Mouse (Mus musculus) liver, embryonic 15.5 days (tissue): ENCODE results near the gene Hist2h3b. TPM values are rescaled to one million over a fixed set of nuclear protein-coding genes. Genes with fewer than 3 reads are reported as not detected.
"Not testable (repeated sequence)": the region's sequence is repeated elsewhere in the genome, so short reads cannot be mapped to it uniquely, and the experiment has no call there.

Source experiments
- ATAC-seq: fragments of 200-750 bp; cut with Nextera tagmentation; 2 replicates; pipeline ENCODE4 v1.8.0; 2017; ENCODE audit warnings: moderate number of reproducible peaks, mild to moderate bottlenecking, moderate library complexity; ENCODE audit not compliant: insufficient read depth
- H3K27ac ChIP-seq: fragments of 300-500 bp; sonication (generic); replicated peaks from 2 replicates; pipeline ENCODE4 v1.5.1; 2015; ENCODE audit warnings: mild to moderate bottlenecking, inconsistent platforms
- H3K27me3 ChIP-seq: fragments of 300-500 bp; sonication (generic); 2 replicates; pipeline ENCODE4 v1.6.1; 2015; ENCODE audit warnings: mild to moderate bottlenecking, inconsistent platforms
- H3K36me3 ChIP-seq: fragments of 300-500 bp; sonication (generic); replicated peaks from 2 replicates; pipeline ENCODE4 v1.6.1; 2015; ENCODE audit warnings: moderate library complexity, mild to moderate bottlenecking, inconsistent platforms
- H3K4me1 ChIP-seq: fragments of 300-500 bp; sonication (generic); replicated peaks from 2 replicates; pipeline ENCODE4 v1.6.1; 2015; ENCODE audit warnings: inconsistent platforms
- H3K4me2 ChIP-seq: fragments of 300-500 bp; sonication (generic); 2 replicates; pipeline ENCODE4 v1.6.1; 2015; ENCODE audit warnings: moderate library complexity, mild to moderate bottlenecking, inconsistent platforms
- H3K4me3 ChIP-seq: fragments of 300-500 bp; sonication (generic); replicated peaks from 2 replicates; pipeline ENCODE4 v1.5.1; 2015; ENCODE audit warnings: mild to moderate bottlenecking, inconsistent platforms
- H3K9ac ChIP-seq: fragments of 300-500 bp; sonication (generic); 2 replicates; pipeline ENCODE4 v1.6.1; 2015; ENCODE audit warnings: moderate library complexity, mild to moderate bottlenecking, inconsistent platforms
- H3K9me3 ChIP-seq: fragments of 300-500 bp; sonication (generic); replicated peaks from 2 replicates; pipeline ENCODE4 v1.6.1; 2016; ENCODE audit warnings: inconsistent platforms
- WGBS: fragments of 180-500 bp; shearing (Covaris S2); methylation state at CpG from one replicate; pipeline ENCODE4 v1.1.7; 2015; ENCODE audit warnings: mixed read lengths; ENCODE audit not compliant: insufficient replicate concordance; 5-methylcytosine and 5-hydroxymethylcytosine counted together
- polyA plus RNA-seq: library from polyadenylated mRNA; unstranded; fragments of >200 nt; fragmentation: Nextera tagmentation; extraction: Ambion mirVana; gene quantifications from 2 replicates; pipeline ENCODE4 v1.2.1, GENCODE M21; 2015

Hist2h3b gene
- polyA plus RNA-seq, 1 experiment from 2014 or later = 99.7 TPM

DNA sequence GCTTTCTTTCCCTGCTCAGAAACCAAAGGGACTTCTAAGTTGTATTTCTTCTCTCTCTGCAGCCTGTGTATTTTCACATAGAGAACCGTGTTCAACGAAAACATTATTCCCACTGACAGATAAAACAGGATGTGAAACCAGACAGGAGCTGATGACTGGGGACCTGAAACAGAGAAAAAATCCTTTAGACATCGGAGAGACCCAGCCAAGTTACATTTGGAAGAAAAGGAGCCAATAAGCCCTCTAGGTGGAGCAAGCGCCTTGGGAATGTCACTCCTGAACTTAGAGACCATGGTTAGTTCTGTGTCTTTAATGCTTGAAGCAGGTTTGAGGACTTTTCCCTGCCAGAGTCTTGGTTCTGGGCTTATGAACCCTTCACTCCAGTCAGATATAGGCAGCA is 16.0 kb downstream of the Hist2h3b start:
- 14% methylated on average over 4 of the region's 4 CpGs for WGBS
- no peak overlapping the region for H3K9ac ChIP-seq
- no peaks in the 10 kb centered on the region for H3K4me1 ChIP-seq
- ATAC-seq = no peak
- H3K36me3 ChIP-seq = no peaks in the 10 kb centered on the region
- H3K4me2 ChIP-seq = no peak overlapping the region
- H3K4me3 ChIP-seq = no peak overlapping the region
- H3K27ac ChIP-seq = no peak overlapping the region
- no peaks in the 10 kb centered on the region for H3K9me3 ChIP-seq
- peaks cover 49% of the 10 kb centered on the region for H3K27me3 ChIP-seq

DNA sequence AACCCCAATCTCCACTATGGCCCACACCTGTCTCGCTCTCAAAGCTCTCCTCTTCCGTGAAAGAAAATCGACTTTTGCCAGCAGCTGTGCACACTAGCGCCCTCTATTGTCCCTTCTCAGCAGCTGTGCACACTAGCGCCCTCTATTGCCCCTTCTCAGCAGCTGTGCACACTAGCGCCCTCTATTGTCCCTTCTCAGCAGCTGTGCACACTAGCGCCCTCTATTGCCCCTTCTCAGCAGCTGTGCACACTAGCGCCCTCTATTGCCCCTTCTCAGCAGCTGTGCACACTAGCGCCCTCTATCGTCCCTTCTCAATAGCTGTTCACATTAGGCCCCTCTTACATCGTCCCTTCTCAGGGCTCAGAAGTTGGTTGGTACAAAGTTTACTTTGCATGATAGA is 18.9 kb downstream of the Hist2h3b start:
- H3K9ac ChIP-seq = not testable (repeated sequence)

DNA sequence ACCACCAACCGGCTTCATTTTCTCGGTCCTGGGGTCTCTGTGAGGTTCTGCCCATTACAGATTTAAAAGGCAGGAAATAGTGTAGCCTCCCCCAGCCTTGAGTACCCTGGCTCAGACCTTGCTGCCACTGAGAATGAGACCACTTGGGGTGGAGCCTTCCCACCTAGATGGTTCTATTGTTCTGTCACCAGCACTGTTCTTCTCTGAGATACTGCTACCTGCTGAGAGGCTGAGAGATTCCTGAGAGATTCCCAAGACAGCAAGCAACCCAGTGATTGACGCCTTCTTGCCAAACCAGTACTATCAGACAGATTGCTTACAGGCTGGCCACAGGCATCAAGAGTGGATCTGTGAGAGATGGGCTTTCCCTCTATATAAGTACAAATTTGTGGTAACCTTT is 20.7 kb downstream of the Hist2h3b start:
- peaks cover 15% of the 10 kb centered on the region for H3K27me3 ChIP-seq
- H3K4me1 ChIP-seq = no peaks in the 10 kb centered on the region
- H3K36me3 ChIP-seq = no peaks in the 10 kb centered on the region
- H3K27ac ChIP-seq = no peak overlapping the region
- 64% methylated on average over 3 of the region's 3 CpGs for WGBS
- H3K4me2 ChIP-seq = no peak overlapping the region
- no peak overlapping the region for H3K4me3 ChIP-seq
- H3K9ac ChIP-seq = no peak overlapping the region
- ATAC-seq = no peak
- H3K9me3 ChIP-seq = no peaks in the 10 kb centered on the region

More for the DNA sequence above, 18.9 kb downstream of the Hist2h3b start:
- H3K27ac ChIP-seq, ATAC-seq, H3K9me3 ChIP-seq, H3K4me2 ChIP-seq, H3K36me3 ChIP-seq, H3K4me1 ChIP-seq, H3K4me3 ChIP-seq: not testable (repeated sequence)
- 86% methylated on average over 11 of the region's 11 CpGs for WGBS
- peaks cover 31% of the 10 kb centered on the region for H3K27me3 ChIP-seq

DNA sequence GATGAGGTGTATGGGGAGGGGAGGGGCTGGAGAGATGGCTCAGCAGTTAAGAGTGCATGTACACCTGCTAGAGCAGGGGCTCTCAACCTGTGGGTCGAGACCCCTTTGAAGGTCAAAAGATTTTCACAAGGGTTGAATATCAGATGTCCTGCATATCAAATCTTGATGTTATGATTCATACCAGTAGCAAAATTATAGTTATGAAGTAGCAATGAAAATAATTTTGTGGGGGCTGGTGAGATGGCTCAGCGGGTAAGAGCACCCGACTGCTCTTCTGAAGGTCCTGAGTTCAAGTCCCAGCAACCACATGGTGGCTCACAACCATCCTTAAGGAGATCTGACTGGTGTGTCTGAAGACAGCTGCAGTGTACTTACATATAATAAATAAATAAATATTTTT is 22.3 kb downstream of the Hist2h3b start:
- not testable (repeated sequence) for H3K4me1 ChIP-seq, H3K27me3 ChIP-seq, H3K9me3 ChIP-seq, H3K36me3 ChIP-seq, H3K9ac ChIP-seq, H3K4me2 ChIP-seq, H3K4me3 ChIP-seq, ATAC-seq, H3K27ac ChIP-seq
- WGBS = 70% methylated on average over 3 of the region's 3 CpGs

DNA sequence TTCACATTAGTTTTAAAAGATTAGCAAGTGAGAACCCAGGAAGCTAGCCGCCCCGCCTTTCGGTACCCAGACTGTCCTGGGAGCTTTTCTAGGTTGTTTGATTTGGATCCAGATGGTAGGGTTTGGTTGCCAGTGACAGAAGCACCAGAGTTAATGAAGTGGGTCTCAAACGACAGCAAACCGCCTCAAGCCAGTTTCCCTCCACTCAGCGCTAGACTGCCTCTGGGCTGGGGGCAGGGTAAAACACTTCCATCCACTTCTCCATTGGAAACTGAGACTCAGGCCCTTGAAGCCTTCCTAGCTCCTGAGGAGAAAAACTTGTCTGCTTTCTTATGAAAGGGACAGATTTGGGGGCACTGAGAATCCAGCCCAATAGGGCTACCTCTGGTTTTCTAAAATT is 24.2 kb downstream of the Hist2h3b start:
- 53% methylated on average over 6 of the region's 6 CpGs for WGBS
- Histone ChIP-seq H3K9ac (no peak overlapping the region), H3K4me1 (no peaks in the 10 kb centered on the region)

DNA sequence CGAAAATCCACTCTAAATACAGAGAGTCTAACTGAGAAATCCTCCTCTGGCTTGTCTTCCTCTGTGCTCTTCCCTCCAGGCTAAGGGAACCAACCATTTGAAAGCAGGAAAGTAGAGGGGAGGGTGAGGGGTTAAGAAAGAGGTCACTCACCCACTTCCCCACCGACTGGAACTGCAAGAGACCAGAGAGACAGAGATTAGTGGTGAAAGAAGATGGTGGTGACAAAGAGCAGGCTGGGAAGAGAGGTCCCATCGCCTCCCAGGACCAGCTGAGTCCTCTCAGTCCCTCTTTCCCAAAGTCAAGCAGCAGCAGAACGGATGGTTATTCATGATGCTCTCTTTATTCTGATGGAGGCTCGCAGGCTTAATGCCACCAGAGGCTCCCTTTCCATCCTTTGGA is 24.9 kb downstream of the Hist2h3b start:
- H3K36me3 ChIP-seq = no peaks in the 10 kb centered on the region
- no peaks in the 10 kb centered on the region for H3K4me1 ChIP-seq
- peaks cover 7% of the 10 kb centered on the region; the same call in 1 of the 2 replicates for H3K27me3 ChIP-seq
- peak overlapping the region; percentile 6; the same call in 1 of the 2 replicates for H3K4me2 ChIP-seq
- no peak for ATAC-seq
- no peaks in the 10 kb centered on the region for H3K9me3 ChIP-seq
- WGBS = 20% methylated on average over 5 of the region's 5 CpGs
- H3K4me3 ChIP-seq = no peak overlapping the region; the same call in 1 of the 2 replicates
- peak overlapping the region; percentile 22; the same call in 1 of the 2 replicates for H3K27ac ChIP-seq
- H3K9ac ChIP-seq = no peak overlapping the region

More for the DNA sequence above, 24.2 kb downstream of the Hist2h3b start:
- Histone ChIP-seq H3K4me2 (no peak overlapping the region), H3K27me3 (peaks cover 7% of the 10 kb centered on the region; the same call in 1 of the 2 replicates), H3K27ac (no peak overlapping the region; the same call in 1 of the 2 replicates), H3K9me3 (no peaks in the 10 kb centered on the region), H3K4me3 (no peak overlapping the region; the same call in 1 of the 2 replicates), H3K36me3 (no peaks in the 10 kb centered on the region)
- ATAC-seq = no peak

DNA sequence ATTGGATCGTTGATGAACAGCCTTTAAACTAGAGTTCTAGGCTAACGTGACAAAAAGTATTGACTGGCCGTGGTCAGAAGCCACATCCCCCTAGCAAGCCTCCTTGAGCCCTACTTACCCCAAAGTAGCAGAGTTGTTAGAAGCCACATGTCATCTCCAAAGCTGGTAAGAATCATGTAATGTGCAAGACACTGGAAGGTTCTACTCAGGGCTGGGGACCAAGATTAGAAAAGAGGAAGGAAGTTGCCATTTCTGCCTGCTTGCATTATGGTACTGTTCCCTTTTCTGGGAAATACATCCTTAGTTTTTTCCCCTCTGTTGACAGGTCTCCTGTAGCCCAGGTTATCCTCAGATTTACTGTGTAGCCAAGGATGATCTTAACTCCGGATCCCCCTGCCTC is 25.3 kb downstream of the Hist2h3b start, which contains the start of gene Fcgr1:
Gene Fcgr1, minus strand, starts transcription at position 183 of the 400 bp plus-strand sequence.
- H3K9ac ChIP-seq = no peak within 1 kb of the TSS
- peaks cover 9% of the 10 kb centered on the region; the same call in 1 of the 2 replicates for H3K27me3 ChIP-seq
- H3K27ac ChIP-seq = peak within 1 kb of the TSS; percentile 22; the same call in 1 of the 2 replicates
- no peaks in the 10 kb centered on the region for H3K4me1 ChIP-seq
- ATAC-seq = no peak
- WGBS = 19% methylated on average over 4 of the region's 4 CpGs
- no peaks in the 10 kb centered on the region for H3K9me3 ChIP-seq
- H3K36me3 ChIP-seq = no peaks in the 10 kb centered on the region
- no peak within 1 kb of the TSS; the same call in 1 of the 2 replicates for H3K4me3 ChIP-seq
- H3K4me2 ChIP-seq = peak within 1 kb of the TSS; percentile 6; the same call in 1 of the 2 replicates

DNA sequence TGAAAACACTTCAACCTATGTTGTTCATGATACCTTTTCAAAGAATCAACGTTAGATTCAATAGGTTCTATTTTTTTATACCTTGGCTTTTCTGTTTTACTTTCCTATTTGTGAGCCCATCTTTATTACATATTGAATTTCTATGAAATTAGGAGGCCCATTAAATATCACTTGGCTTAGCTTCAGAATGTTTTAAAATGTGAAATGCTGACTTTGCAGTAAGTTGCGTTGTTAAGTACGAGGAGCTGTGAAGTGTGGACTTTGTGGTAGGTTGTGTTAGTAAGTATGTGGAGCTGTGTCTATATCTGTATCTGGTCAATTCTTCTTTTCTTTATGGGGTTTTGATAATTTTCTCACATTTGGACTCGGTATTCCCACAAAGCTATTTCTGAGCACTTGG is 29.9 kb downstream of the Hist2h3b start:
- Histone ChIP-seq H3K4me1 (no peaks in the 10 kb centered on the region), H3K27me3 (peaks cover 31% of the 10 kb centered on the region), H3K36me3 (no peaks in the 10 kb centered on the region), H3K27ac (no peak overlapping the region), H3K4me3 (no peak overlapping the region), H3K9me3 (no peaks in the 10 kb centered on the region), H3K9ac (no peak overlapping the region), H3K4me2 (no peak overlapping the region)
- ATAC-seq = no peak
- 67% methylated on average over 4 of the region's 4 CpGs for WGBS

DNA sequence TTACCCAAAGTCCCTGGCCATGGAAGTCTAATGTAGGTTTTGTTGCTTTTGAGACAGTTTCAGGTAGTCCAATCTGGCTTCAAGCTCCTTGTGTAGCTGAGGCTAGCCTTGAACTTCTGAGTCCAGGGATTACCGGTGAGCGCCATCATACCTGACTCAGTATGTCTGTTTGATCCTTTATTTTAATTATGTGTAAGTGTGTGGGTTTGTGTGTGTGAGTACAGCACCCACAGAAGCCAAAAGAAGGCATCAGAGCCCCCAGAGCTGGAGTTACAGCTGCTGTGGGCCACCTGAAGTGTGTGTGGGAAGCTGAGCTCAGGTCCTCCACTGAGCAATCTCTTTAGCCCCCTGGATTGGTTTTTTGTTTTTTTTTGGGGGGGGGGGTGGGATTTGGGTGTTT is 31.1 kb downstream of the Hist2h3b start:
- no peak overlapping the region for H3K4me3 ChIP-seq
- 74% methylated on average over 2 of the region's 2 CpGs for WGBS

DNA sequence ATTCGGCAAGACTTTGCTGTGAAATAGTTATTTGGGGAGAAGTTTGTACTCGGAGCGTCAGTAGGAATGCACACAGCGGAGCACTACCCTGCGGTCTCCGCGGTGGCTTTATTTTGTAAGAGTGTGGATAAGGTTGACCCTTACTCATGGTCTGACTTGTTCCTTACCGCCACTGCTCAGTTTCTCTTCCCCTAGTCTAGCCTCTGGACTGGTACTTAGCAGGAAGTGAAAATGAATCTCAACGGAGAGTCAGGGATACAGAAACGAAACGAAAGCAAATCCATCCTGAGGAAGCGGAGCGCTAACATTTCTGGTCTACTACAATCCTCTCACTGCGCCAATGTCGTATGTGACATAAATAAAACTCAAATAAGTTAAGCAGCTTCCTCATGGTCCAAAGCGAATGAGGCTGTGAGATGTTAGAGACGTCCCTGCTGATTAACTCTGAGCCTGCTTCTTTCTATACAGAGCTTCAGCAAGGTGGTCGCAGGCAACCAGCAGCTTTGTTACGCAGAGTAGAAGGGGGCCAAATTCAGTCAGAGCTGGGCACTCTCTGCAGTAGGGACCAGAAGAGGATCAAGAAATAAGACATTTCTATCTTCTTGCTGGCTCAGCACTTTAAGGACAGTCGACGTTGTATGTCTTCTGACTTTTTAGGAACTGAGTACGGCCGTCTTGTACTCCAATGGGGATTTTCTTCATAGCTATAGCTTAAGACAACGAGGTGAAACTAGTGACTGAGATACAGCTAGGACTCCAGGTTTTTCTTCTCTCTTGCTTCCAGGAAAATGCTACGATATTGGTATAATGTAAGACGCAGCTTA is 32.5 kb downstream of the Hist2h3b start:
- Histone ChIP-seq H3K27ac (no peak overlapping the region), H3K4me2 (peak overlapping the region; percentile 42), H3K4me1 (peaks cover 5% of the 10 kb centered on the region; the same call in 1 of the 2 replicates), H3K27me3 (peaks cover 37% of the 10 kb centered on the region), H3K9me3 (no peaks in the 10 kb centered on the region), H3K4me3 (peak overlapping the region; percentile 13), H3K9ac (no peak overlapping the region), H3K36me3 (no peaks in the 10 kb centered on the region)
- ATAC-seq = 0 out of 2 replicates have a peak, but pooled peaks have one; percentile 12
- WGBS = 54% methylated on average over 26 of the region's 26 CpGs

More for the DNA sequence above, 31.1 kb downstream of the Hist2h3b start:
- no peak for ATAC-seq
- Histone ChIP-seq H3K36me3 (no peaks in the 10 kb centered on the region), H3K4me2 (no peak overlapping the region), H3K27ac (no peak overlapping the region), H3K9me3 (no peaks in the 10 kb centered on the region), H3K9ac (no peak overlapping the region), H3K4me1 (peaks cover 4% of the 10 kb centered on the region; the same call in 1 of the 2 replicates), H3K27me3 (peaks cover 32% of the 10 kb centered on the region)

DNA sequence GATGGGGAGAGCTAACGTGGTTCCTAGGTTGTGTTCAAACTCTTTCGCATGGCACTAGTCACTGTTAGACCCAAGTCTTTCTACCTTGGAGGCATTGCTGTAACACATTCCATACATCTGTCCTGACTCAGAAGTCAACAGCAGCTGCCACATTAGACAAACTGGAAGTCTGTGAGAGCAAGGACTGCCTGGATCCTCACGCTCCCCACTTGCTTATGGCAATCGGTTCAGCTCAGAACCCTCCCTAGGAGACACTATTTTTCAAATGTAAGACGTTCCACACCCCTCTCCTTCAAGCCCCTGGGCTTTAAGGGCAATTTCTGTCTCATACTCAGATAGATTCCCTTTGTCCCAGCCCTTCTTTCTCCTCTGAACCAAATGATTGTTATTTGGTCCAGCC is 33.6 kb downstream of the Hist2h3b start:
- peaks cover 38% of the 10 kb centered on the region for H3K27me3 ChIP-seq
- 73% methylated on average over 5 of the region's 5 CpGs for WGBS
- H3K36me3 ChIP-seq = no peaks in the 10 kb centered on the region
- no peak for ATAC-seq
- H3K4me2 ChIP-seq = no peak overlapping the region
- H3K4me3 ChIP-seq = no peak overlapping the region
- no peak overlapping the region for H3K9ac ChIP-seq
- H3K27ac ChIP-seq = no peak overlapping the region
- peaks cover 5% of the 10 kb centered on the region; the same call in 1 of the 2 replicates for H3K4me1 ChIP-seq
- no peaks in the 10 kb centered on the region for H3K9me3 ChIP-seq
